Mouse (Mus musculus): ENCODE measurements around the gene Dnajc8. TPM values are rescaled to one million over a fixed set of nuclear protein-coding genes. Genes with fewer than 3 reads are reported as not detected.

The Dnajc8 gene
- total RNA-seq (2014; fragmentation: Nextera tagmentation) (240 and 275 TPM in 2 replicates), total RNA-seq (2017) (329 and 337 TPM in 2 replicates), polyA plus RNA-seq (2012) (164 and 213 TPM in 2 replicates)

DNA sequence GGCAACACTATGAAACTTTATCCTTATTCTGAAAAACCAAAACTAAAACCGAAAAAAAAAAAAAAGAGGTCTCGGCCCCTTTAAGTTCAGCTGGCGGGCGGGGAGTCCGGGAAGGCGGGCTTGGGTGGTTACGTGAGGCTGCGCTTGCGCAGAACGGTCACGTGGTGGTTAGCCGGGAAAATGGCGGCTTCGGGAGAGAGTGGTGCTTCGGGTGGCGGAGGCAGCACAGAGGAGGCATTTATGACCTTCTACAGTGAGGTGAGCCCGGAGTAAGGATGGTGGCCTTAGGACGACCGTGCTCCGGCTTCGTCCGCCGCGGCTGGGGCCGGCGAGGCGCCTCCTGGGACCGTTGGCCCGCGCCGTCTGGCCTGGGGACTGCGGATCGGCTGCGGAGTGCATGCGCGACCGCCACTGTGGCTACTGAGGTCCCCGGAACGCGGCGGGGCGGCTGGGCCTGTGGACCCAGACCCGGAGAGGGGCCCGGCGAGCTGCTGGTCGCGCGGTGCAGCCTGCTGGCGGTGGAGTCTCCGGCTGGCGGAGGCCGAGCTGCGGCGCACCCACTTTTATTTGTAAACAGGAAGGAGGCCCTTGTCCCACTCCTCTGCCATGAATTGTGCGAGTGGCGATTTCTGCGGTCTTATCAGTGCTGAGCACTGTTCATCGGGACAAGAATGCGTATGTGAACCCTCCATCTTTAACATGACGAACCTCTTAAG lies at the start of gene Dnajc8:
Gene Dnajc8 (plus strand): TSS at position 145 of the 716 bp plus-strand sequence.
- ATAC-seq (ENCODE audit: extremely low read depth, insufficient number of reproducible peaks, low FRiP score, poor library complexity, severe bottlenecking) (no peak), DNase-seq (ENCODE audit: low spot score) (peak; percentile 85)
- TF ChIP-seq POLR2AphosphoS5 (IDR thresholded peaks at IDR 0.05; ENCODE audit: insufficient replicate concordance, low read depth, low read length) (no peak), GATA2 (IDR thresholded peaks at IDR 0.05; ENCODE audit: borderline replicate concordance, low read depth, low read length) (no peak), TAL1 (conservative IDR thresholded peaks at IDR 0.05; ENCODE audit: low read depth, low read length) (no peak), CTCF (IDR thresholded peaks at IDR 0.05; ENCODE audit: low read depth, low read length) (no peak), GATA1 (IDR thresholded peaks at IDR 0.05; ENCODE audit: borderline replicate concordance, low read length) (no peak)
- Histone ChIP-seq H3K4me1 (ENCODE audit: insufficient read depth, low read depth, low read length) (peaks cover 68% of the 10 kb centered on the region), H3K4me3 (ENCODE audit: low read depth, low read length) (peak within 1 kb of the TSS; percentile 98), H3K27me3 (ENCODE audit: insufficient read depth, low read length) (no peaks in the 10 kb centered on the region), H3K9me3 (replicated peaks) (no peaks in the 10 kb centered on the region), H3K36me3 (replicated peaks) (peaks cover 47% of the 10 kb centered on the region)

DNA sequence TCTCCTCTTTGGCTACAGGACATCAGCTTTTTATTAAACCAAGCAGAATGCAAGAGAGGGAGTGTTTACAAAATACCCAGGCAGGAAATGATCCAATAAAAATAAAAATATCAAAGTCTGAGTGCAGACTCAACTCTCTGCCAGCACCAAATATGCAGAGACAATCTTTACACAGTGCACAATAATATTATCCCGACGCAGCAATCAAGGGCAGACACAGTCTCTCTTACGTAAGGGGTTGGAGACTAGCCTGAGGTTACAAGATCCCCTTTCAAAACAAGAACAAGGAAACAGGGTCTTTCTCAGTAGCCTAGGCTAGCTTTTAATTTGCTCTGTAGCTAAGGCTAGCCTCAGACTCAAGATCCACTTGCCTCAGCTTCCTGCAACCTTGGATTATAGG lies 46.8 kb upstream of the Dnajc8 start:
- ATAC-seq (ENCODE audit: extremely low read depth, insufficient number of reproducible peaks, low FRiP score, poor library complexity, severe bottlenecking), result no peak
- Histone ChIP-seq H3K9me3 (replicated peaks) (no peaks in the 10 kb centered on the region), H3K4me3 (ENCODE audit: low read depth, low read length) (no peak overlapping the region), H3K4me1 (ENCODE audit: insufficient read depth, low read depth, low read length) (peaks cover 2% of the 10 kb centered on the region; the same call in 1 of the 2 replicates), H3K36me3 (replicated peaks) (peaks cover 28% of the 10 kb centered on the region), H3K27me3 (ENCODE audit: insufficient read depth, low read length) (peaks cover 9% of the 10 kb centered on the region; the same call in 1 of the 2 replicates)
- TF ChIP-seq GATA2 (IDR thresholded peaks at IDR 0.05; ENCODE audit: borderline replicate concordance, low read depth, low read length) (no peak), GATA1 (IDR thresholded peaks at IDR 0.05; ENCODE audit: borderline replicate concordance, low read length) (no peak), POLR2AphosphoS5 (IDR thresholded peaks at IDR 0.05; ENCODE audit: insufficient replicate concordance, low read depth, low read length) (no peak), TAL1 (conservative IDR thresholded peaks at IDR 0.05; ENCODE audit: low read depth, low read length) (no peak), CTCF (IDR thresholded peaks at IDR 0.05; ENCODE audit: low read depth, low read length) (no peak)
- no peak for DNase-seq (ENCODE audit: low spot score)

- H3K4me1 ChIP-seq (ENCODE audit: insufficient read depth, low read depth, low read length), result peaks cover 2% of the 10 kb centered on the region; the same call in 1 of the 2 replicates
- H3K9me3 ChIP-seq (replicated peaks), result no peaks in the 10 kb centered on the region
- H3K4me3 ChIP-seq (ENCODE audit: low read depth, low read length), result no peak overlapping the region
- H3K27me3 ChIP-seq (ENCODE audit: insufficient read depth, low read length), result peaks cover 9% of the 10 kb centered on the region; the same call in 1 of the 2 replicates
- TF ChIP-seq GATA2 (IDR thresholded peaks at IDR 0.05; ENCODE audit: borderline replicate concordance, low read depth, low read length) (no peak), TAL1 (conservative IDR thresholded peaks at IDR 0.05; ENCODE audit: low read depth, low read length) (no peak), POLR2AphosphoS5 (IDR thresholded peaks at IDR 0.05; ENCODE audit: insufficient replicate concordance, low read depth, low read length) (no peak), CTCF (IDR thresholded peaks at IDR 0.05; ENCODE audit: low read depth, low read length) (no peak), GATA1 (IDR thresholded peaks at IDR 0.05; ENCODE audit: borderline replicate concordance, low read length) (no peak)
- ATAC-seq (ENCODE audit: extremely low read depth, insufficient number of reproducible peaks, low FRiP score, poor library complexity, severe bottlenecking) (no peak), DNase-seq (ENCODE audit: low spot score) (no peak)
- peaks cover 33% of the 10 kb centered on the region for H3K36me3 ChIP-seq (replicated peaks)
Observed at GRCm38 (mm10) chr4:132488976-132489375, 46.4 kb upstream of the Dnajc8 start.

- H3K9me3 ChIP-seq (replicated peaks), result no peaks in the 10 kb centered on the region
- no peak for TF ChIP-seq POLR2AphosphoS5 (IDR thresholded peaks at IDR 0.05; ENCODE audit: insufficient replicate concordance, low read depth, low read length)
- TF ChIP-seq TAL1 (conservative IDR thresholded peaks at IDR 0.05; ENCODE audit: low read depth, low read length), result no peak
- no peak for TF ChIP-seq GATA2 (IDR thresholded peaks at IDR 0.05; ENCODE audit: borderline replicate concordance, low read depth, low read length)
- TF ChIP-seq CTCF (IDR thresholded peaks at IDR 0.05; ENCODE audit: low read depth, low read length), result no peak
- TF ChIP-seq GATA1 (IDR thresholded peaks at IDR 0.05; ENCODE audit: borderline replicate concordance, low read length), result no peak
- no peak for DNase-seq (ENCODE audit: low spot score)
- H3K36me3 ChIP-seq (replicated peaks), result peaks cover 48% of the 10 kb centered on the region
- no peak for ATAC-seq (ENCODE audit: extremely low read depth, insufficient number of reproducible peaks, low FRiP score, poor library complexity, severe bottlenecking)
- peaks cover 11% of the 10 kb centered on the region for H3K4me1 ChIP-seq (ENCODE audit: insufficient read depth, low read depth, low read length)
- H3K27me3 ChIP-seq (ENCODE audit: insufficient read depth, low read length), result peaks cover 9% of the 10 kb centered on the region; the same call in 1 of the 2 replicates
- H3K4me3 ChIP-seq (ENCODE audit: low read depth, low read length), result no peak overlapping the region
Observed at GRCm38 (mm10) chr4:132490273-132491010, 44.9 kb upstream of the Dnajc8 start.

- H3K9me3 ChIP-seq (replicated peaks), result no peaks in the 10 kb centered on the region
- no peak overlapping the region for H3K4me3 ChIP-seq (ENCODE audit: low read depth, low read length)
- H3K27me3 ChIP-seq (ENCODE audit: insufficient read depth, low read length), result peaks cover 9% of the 10 kb centered on the region; the same call in 1 of the 2 replicates
- H3K36me3 ChIP-seq (replicated peaks), result peaks cover 54% of the 10 kb centered on the region
- no peak for DNase-seq (ENCODE audit: low spot score)
- no peak for ATAC-seq (ENCODE audit: extremely low read depth, insufficient number of reproducible peaks, low FRiP score, poor library complexity, severe bottlenecking)
- peaks cover 11% of the 10 kb centered on the region for H3K4me1 ChIP-seq (ENCODE audit: insufficient read depth, low read depth, low read length)
- TF ChIP-seq GATA1 (IDR thresholded peaks at IDR 0.05; ENCODE audit: borderline replicate concordance, low read length) (no peak), CTCF (IDR thresholded peaks at IDR 0.05; ENCODE audit: low read depth, low read length) (no peak), POLR2AphosphoS5 (IDR thresholded peaks at IDR 0.05; ENCODE audit: insufficient replicate concordance, low read depth, low read length) (no peak), TAL1 (conservative IDR thresholded peaks at IDR 0.05; ENCODE audit: low read depth, low read length) (no peak), GATA2 (IDR thresholded peaks at IDR 0.05; ENCODE audit: borderline replicate concordance, low read depth, low read length) (no peak)
Observed at GRCm38 (mm10) chr4:132491057-132491456, 44.3 kb upstream of the Dnajc8 start.

DNA sequence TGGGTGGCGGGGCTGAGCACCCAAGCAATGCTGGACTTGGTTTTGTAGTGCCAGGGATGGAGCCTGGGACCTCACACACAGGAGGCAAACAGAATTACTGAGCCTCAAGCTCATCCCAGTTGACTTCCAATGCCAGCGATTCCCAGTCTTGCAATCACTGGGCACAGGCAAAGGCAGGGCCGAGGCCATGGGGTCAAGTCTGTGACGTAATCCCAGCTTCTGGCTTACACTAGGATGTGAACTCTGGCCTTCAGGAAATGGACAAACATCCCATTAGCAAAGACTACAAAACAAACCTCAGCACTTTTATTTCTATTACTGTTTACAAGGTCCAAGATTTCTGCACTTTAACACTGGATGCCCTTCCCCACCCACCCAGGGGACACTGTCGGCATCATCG lies 43.6 kb upstream of the Dnajc8 start:
- H3K27me3 ChIP-seq (ENCODE audit: insufficient read depth, low read length), result peaks cover 9% of the 10 kb centered on the region; the same call in 1 of the 2 replicates
- no peak overlapping the region for H3K4me3 ChIP-seq (ENCODE audit: low read depth, low read length)
- peaks cover 11% of the 10 kb centered on the region for H3K4me1 ChIP-seq (ENCODE audit: insufficient read depth, low read depth, low read length)
- peaks cover 61% of the 10 kb centered on the region for H3K36me3 ChIP-seq (replicated peaks)
- H3K9me3 ChIP-seq (replicated peaks), result no peaks in the 10 kb centered on the region
- no peak for TF ChIP-seq CTCF (IDR thresholded peaks at IDR 0.05; ENCODE audit: low read depth, low read length)
- TF ChIP-seq GATA1 (IDR thresholded peaks at IDR 0.05; ENCODE audit: borderline replicate concordance, low read length), result no peak
- TF ChIP-seq GATA2 (IDR thresholded peaks at IDR 0.05; ENCODE audit: borderline replicate concordance, low read depth, low read length), result no peak
- no peak for TF ChIP-seq TAL1 (conservative IDR thresholded peaks at IDR 0.05; ENCODE audit: low read depth, low read length)
- DNase-seq (ENCODE audit: low spot score) (no peak), ATAC-seq (ENCODE audit: extremely low read depth, insufficient number of reproducible peaks, low FRiP score, poor library complexity, severe bottlenecking) (no peak)

Measured in G1E (cell line).